Mouse (Mus musculus) lung, postnatal 10 days (tissue): ENCODE results near the gene Prkca.

Source experiments
- DNase-seq: peaks from one replicate; pipeline ENCODE4 v3.0.0; 2021

Prkca gene

DNA sequence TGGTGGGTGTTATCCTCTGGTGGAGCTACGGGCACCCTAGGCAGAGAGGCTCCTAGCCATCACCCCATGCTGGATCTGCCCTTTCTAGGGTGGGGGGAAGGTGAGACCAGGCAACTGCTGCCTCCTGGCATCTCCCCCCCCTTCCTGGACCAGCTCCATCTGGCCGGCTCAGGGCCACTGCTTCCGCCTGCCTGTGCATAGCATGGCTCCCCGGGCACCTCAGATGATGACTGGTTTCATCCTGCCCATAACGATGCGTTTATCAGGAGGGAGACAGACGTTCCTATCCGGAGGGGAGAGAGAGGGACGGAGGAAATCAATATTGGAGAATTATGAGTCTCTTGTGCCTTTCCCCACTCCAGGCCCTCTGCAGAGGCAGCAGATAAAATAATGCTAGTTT is 438.4 kb downstream of the Prkca start:
- no peak for DNase-seq

- DNase-seq: peak; percentile 49
These were observed 439.6 kb downstream of the Prkca start for GRCm38 (mm10) chr11:107903966-107904605.

GRCm38 (mm10) chr11:107900470-107900869 is 443.3 kb downstream of the Prkca start:
- DNase-seq: no peak

DNA sequence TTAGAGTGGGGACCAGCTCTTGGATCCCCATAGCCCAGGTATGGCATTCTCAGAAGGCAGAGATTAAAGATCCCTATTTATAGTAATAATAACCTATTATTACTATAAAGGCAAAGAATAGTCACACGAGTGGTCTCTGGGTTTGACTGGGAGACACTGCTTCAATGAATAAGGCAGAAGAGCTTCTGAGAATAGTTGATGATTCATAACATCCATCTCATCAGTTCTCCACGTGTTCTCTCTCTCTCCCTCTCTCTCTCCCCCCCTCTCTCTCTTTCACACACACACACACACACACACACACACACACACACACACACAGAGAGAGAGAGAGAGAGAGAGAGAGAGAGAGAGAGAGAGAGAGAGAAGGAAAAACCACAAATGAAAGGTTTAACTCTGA is 445.0 kb downstream of the Prkca start:
- no peak for DNase-seq

DNA sequence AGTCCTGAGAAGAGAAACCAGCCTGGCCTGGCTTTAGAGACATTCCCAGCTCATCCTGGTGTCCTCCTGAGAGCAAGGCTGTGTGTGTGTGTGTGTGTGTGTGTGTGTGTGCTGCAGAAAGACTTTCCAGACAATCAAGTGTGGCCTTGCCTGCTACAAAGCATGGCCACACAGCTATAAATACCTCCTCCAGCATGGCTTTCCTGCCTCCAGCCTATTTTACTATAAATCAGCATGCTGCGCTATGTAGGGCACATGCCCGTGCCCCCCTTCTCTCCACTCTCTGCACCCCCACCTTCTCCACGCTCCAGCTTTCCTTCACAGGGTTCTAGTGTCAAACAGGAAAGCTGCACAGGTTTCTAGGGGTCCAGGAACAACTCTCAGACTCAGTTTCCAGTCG is 448.1 kb downstream of the Prkca start:
- DNase-seq: no peak

DNA sequence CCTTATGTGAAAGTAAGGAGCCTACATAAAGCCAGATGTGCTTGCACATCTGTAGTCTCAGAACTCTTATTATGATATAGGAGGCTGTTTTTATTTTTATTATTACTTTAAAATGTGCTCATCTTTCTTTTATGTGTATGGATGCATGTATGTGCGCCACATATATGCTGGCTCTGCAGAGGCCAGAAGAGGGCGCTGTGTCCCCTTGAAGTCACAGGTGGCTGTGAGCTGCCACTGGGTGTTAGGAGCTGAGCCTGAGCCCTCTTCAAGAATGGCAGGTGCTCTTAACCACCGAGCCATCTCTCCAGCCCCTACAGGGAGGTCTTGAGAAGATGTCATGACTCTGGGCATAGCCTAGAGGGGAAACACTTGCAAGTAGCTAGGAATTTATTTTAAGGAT is 452.4 kb downstream of the Prkca start:
- no peak for DNase-seq

DNA sequence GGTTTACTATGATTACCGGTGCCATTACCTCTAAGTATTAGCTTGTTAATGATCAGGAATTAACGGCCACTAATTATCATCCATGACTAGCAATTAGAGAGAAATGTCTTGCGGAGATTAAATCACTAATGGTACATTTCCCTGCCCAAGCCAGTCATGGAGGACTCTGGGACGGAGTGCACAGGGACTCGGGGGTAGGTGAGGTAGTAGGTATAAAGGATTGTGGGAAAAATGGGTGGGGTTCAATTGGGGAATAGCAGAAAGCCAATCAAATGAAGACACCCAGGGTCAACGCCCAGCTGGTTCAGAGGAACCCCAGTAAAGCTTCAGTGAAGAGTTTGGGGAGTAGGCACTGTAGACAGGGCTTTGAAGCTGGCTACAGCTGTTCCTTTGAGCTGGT is 456.4 kb downstream of the Prkca start:
- DNase-seq: no peak
